In the genomic region with DNA sequence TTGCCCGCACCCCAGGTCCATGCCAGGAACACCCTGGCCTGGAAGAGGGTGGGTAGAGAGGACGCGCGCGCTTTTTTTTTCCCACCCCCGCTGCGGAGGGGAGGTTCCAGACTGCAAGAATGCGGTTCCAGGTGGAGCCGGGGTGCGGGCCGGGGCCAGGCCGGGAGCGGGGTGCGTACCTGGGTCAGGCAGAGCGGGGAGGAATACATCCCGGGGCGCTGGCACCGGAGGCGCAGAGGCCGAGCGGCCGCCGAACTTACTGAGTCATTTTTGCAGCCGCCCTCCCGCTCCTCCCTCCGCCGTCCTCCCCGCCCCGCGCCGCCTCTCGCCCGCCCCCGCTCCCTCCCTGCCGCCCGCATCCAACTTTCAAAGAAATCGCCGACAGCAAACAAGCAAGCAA, we compare ENCODE assay signal across 8 mouse cellular contexts. TPM values are rescaled to one million over a fixed set of nuclear protein-coding genes. Genes with fewer than 3 reads are reported as not detected.
A peak's percentile ranks its signal among the peaks of the same experiment; 100 is the strongest.
DNase-seq lines count a peak whose midpoint lies in the region; ATAC-seq and TF ChIP-seq lines count a peak whose summit lies in the region.

No protein-coding gene starts in this region.

- ATAC-seq in liver, embryonic 12.5 days, result no peak

- peak overlapping the region; percentile 54; the same call in 1 of the 2 replicates for H3K27ac ChIP-seq in embryonic facial prominence, embryonic 10.5 days (replicated peaks)
- H3K27ac ChIP-seq in heart, embryonic 10.5 days, result peak overlapping the region; percentile 81
- no peak overlapping the region for H3K27ac ChIP-seq in liver, embryonic 12.5 days

- peaks cover 70% of the 10 kb centered on the region for H3K79me2 ChIP-seq in myocyte (ENCODE audit: control insufficient read depth, insufficient read depth)

- 0 out of 2 replicates have a peak, but pooled peaks cover 4% of the 10 kb centered on the region for H3K9me3 ChIP-seq in embryonic facial prominence, embryonic 10.5 days
- no peaks in the 10 kb centered on the region for H3K9me3 ChIP-seq in heart, embryonic 10.5 days
- no peaks in the 10 kb centered on the region for H3K9me3 ChIP-seq in liver, embryonic 12.5 days (replicated peaks)

- WGBS in embryonic facial prominence, embryonic 10.5 days, result 2% methylated on average over 38 of the region's 38 CpGs
- 1% methylated on average over 38 of the region's 38 CpGs for WGBS in heart, embryonic 10.5 days
- WGBS in liver, embryonic 12.5 days (ENCODE audit: insufficient replicate concordance), result 2% methylated on average over 38 of the region's 38 CpGs

- peak overlapping the region; percentile 64 for H3K4me2 ChIP-seq in liver, embryonic 12.5 days
- peak overlapping the region; percentile 86 for H3K4me2 ChIP-seq in myocyte (ENCODE audit: low read depth)

- H3K36me3 ChIP-seq in embryonic facial prominence, embryonic 10.5 days (replicated peaks), result no peaks in the 10 kb centered on the region
- no peaks in the 10 kb centered on the region for H3K36me3 ChIP-seq in heart, embryonic 10.5 days
- H3K36me3 ChIP-seq in liver, embryonic 12.5 days, result no peaks in the 10 kb centered on the region
- no peaks in the 10 kb centered on the region for H3K36me3 ChIP-seq in myocyte (ENCODE audit: control insufficient read depth, insufficient read depth)

- DNase-seq in thymus, postnatal 14 days, result peak; percentile 40
- no peak for DNase-seq in thymus, postnatal 0 days (ENCODE audit: low spot score)
- DNase-seq in embryonic facial prominence, embryonic 10.5 days (ENCODE audit: low spot score), result peak; percentile 51
- peak; percentile 69 for DNase-seq in heart, embryonic 10.5 days (ENCODE audit: low spot score)
- DNase-seq in kidney, adult 8-10 months, result peak; percentile 59 to 77
- peak; percentile 65 to 76 for DNase-seq in urinary bladder, postnatal 36 days (ENCODE audit: low spot score in 2 of 2)

- H3K27me3 ChIP-seq in embryonic facial prominence, embryonic 10.5 days (replicated peaks; ENCODE audit: low read depth, poor library complexity, severe bottlenecking), result peaks cover 90% of the 10 kb centered on the region
- peaks cover 84% of the 10 kb centered on the region for H3K27me3 ChIP-seq in heart, embryonic 10.5 days (ENCODE audit: insufficient read depth, poor library complexity, severe bottlenecking)
- H3K27me3 ChIP-seq in liver, embryonic 12.5 days (replicated peaks), result peaks cover 98% of the 10 kb centered on the region
- no peaks in the 10 kb centered on the region for H3K27me3 ChIP-seq in myocyte (ENCODE audit: control insufficient read depth, insufficient read depth, insufficient read length)

- H3ac ChIP-seq in myocyte (ENCODE audit: control insufficient read depth, insufficient read length), result peak overlapping the region; percentile 43

- peak overlapping the region; percentile 56 for H3K4me3 ChIP-seq in embryonic facial prominence, embryonic 10.5 days
- H3K4me3 ChIP-seq in heart, embryonic 10.5 days, result peak overlapping the region; percentile 65
- peak overlapping the region; percentile 53 for H3K4me3 ChIP-seq in liver, embryonic 12.5 days
- peak overlapping the region; percentile 91 for H3K4me3 ChIP-seq in myocyte

- H3K4me1 ChIP-seq in embryonic facial prominence, embryonic 10.5 days, result peaks cover 54% of the 10 kb centered on the region
- H3K4me1 ChIP-seq in heart, embryonic 10.5 days, result peaks cover 56% of the 10 kb centered on the region
- peaks cover 65% of the 10 kb centered on the region for H3K4me1 ChIP-seq in liver, embryonic 12.5 days

- peak overlapping the region; percentile 58 for H3K9ac ChIP-seq in liver, embryonic 12.5 days

- peak; percentile 86 for TF ChIP-seq POLR2A in myocyte (IDR thresholded peaks at IDR 0.05; ENCODE audit: insufficient read length, low read depth)

TF ChIP-seq in myocyte, 11 proteins besides CTCF, POLR2A, EP300 and RAD21:
- peak; percentile 91 for TF ChIP-seq POLR2AphosphoS2 (IDR thresholded peaks at IDR 0.05; ENCODE audit: insufficient read length, low read depth)
- TF ChIP-seq TCF12 (IDR thresholded peaks at IDR 0.05; ENCODE audit: insufficient read depth, poor library complexity, severe bottlenecking), result no peak

RNA-seq across cellular contexts. Expression of a gene that starts 28.5 kb away (rescaled TPM):
- polyA plus RNA-seq in thymus, postnatal 0 days (2015; fragmentation: Nextera tagmentation; extraction: Ambion mirVana), result 21.5 and 21.9 TPM in 2 replicates
- 12.5 and 20.2 TPM in 2 replicates for polyA plus RNA-seq in embryonic facial prominence, embryonic 10.5 days (2016; fragmentation: Nextera tagmentation; extraction: Ambion mirVana)
- polyA plus RNA-seq in heart, embryonic 10.5 days (2016; fragmentation: Nextera tagmentation; extraction: Ambion mirVana), result 23.0 and 24.3 TPM in 2 replicates
- 10.1 and 10.2 TPM in 2 replicates for polyA plus RNA-seq in liver, embryonic 12.5 days (2016; fragmentation: Nextera tagmentation; extraction: Ambion mirVana)
- polyA plus RNA-seq in myocyte (2012; fragmentation: generic; extraction: Trizol), result 115 TPM

RNA-seq across cellular contexts. Expression of a gene that starts 34.0 kb away (rescaled TPM):
- polyA plus RNA-seq in thymus, postnatal 0 days (2015; fragmentation: Nextera tagmentation; extraction: Ambion mirVana), result 12.5 and 14.0 TPM in 2 replicates
- 2.0 and 2.8 TPM in 2 replicates for polyA plus RNA-seq in embryonic facial prominence, embryonic 10.5 days (2016; fragmentation: Nextera tagmentation; extraction: Ambion mirVana)
- 3.4 and 4.0 TPM in 2 replicates for polyA plus RNA-seq in heart, embryonic 10.5 days (2016; fragmentation: Nextera tagmentation; extraction: Ambion mirVana)
- 1.8 TPM in 2 replicates for polyA plus RNA-seq in liver, embryonic 12.5 days (2016; fragmentation: Nextera tagmentation; extraction: Ambion mirVana)
- 0.30 TPM for polyA plus RNA-seq in myocyte (2012; fragmentation: generic; extraction: Trizol)

RNA-seq across cellular contexts. Expression of a gene that starts 38.1 kb away (rescaled TPM):
- polyA plus RNA-seq in thymus, postnatal 0 days (2015; fragmentation: Nextera tagmentation; extraction: Ambion mirVana), result 0.72 and 1.5 TPM in 2 replicates
- 1.8 and 3.1 TPM in 2 replicates for polyA plus RNA-seq in embryonic facial prominence, embryonic 10.5 days (2016; fragmentation: Nextera tagmentation; extraction: Ambion mirVana)
- polyA plus RNA-seq in heart, embryonic 10.5 days (2016; fragmentation: Nextera tagmentation; extraction: Ambion mirVana), result 1.1 and 1.7 TPM in 2 replicates
- 0.71 and 0.98 TPM in 2 replicates for polyA plus RNA-seq in liver, embryonic 12.5 days (2016; fragmentation: Nextera tagmentation; extraction: Ambion mirVana)
- 0.73 TPM for polyA plus RNA-seq in myocyte (2012; fragmentation: generic; extraction: Trizol)

RNA-seq across cellular contexts. Expression of a gene that starts 42.6 kb away (rescaled TPM):
- 2.3 TPM in 2 replicates for polyA plus RNA-seq in thymus, postnatal 0 days (2015; fragmentation: Nextera tagmentation; extraction: Ambion mirVana)
- polyA plus RNA-seq in embryonic facial prominence, embryonic 10.5 days (2016; fragmentation: Nextera tagmentation; extraction: Ambion mirVana), result 2.7 TPM in 2 replicates
- 2.2 and 3.1 TPM in 2 replicates for polyA plus RNA-seq in heart, embryonic 10.5 days (2016; fragmentation: Nextera tagmentation; extraction: Ambion mirVana)
- polyA plus RNA-seq in liver, embryonic 12.5 days (2016; fragmentation: Nextera tagmentation; extraction: Ambion mirVana), result 0.68 and 1.2 TPM in 2 replicates
- 1.7 TPM for polyA plus RNA-seq in myocyte (2012; fragmentation: generic; extraction: Trizol)

RNA-seq across cellular contexts. Expression of a gene that starts 42.7 kb away (rescaled TPM):
- polyA plus RNA-seq in thymus, postnatal 0 days (2015; fragmentation: Nextera tagmentation; extraction: Ambion mirVana), result 71.3 and 78.7 TPM in 2 replicates
- polyA plus RNA-seq in embryonic facial prominence, embryonic 10.5 days (2016; fragmentation: Nextera tagmentation; extraction: Ambion mirVana), result 105 and 109 TPM in 2 replicates
- 100 and 105 TPM in 2 replicates for polyA plus RNA-seq in heart, embryonic 10.5 days (2016; fragmentation: Nextera tagmentation; extraction: Ambion mirVana)
- 70.0 and 74.5 TPM in 2 replicates for polyA plus RNA-seq in liver, embryonic 12.5 days (2016; fragmentation: Nextera tagmentation; extraction: Ambion mirVana)
- polyA plus RNA-seq in myocyte (2012; fragmentation: generic; extraction: Trizol), result 103 TPM
